Mouse (Mus musculus) hindbrain, embryonic 13.5 days (tissue): ENCODE measurements around the gene Rbms3. TPM values are rescaled to one million over a fixed set of nuclear protein-coding genes. Genes with fewer than 3 reads are reported as not detected.

Source experiments
- ATAC-seq: fragments of 200-750 bp; cut with Nextera tagmentation; 2 replicates; pipeline ENCODE4 v1.8.0; 2017; ENCODE audit warnings: moderate TSS enrichment; ENCODE audit not compliant: low FRiP score
- H3K27ac ChIP-seq: fragments of 300-500 bp; sonication (generic); 2 replicates; pipeline ENCODE4 v1.5.1; 2015; ENCODE audit warnings: inconsistent platforms, mild to moderate bottlenecking, moderate library complexity
- H3K27me3 ChIP-seq: fragments of 300-500 bp; sonication (generic); 2 replicates; pipeline ENCODE4 v1.6.1; 2015; ENCODE audit warnings: mild to moderate bottlenecking, inconsistent platforms
- H3K36me3 ChIP-seq: fragments of 300-500 bp; sonication (generic); 2 replicates; pipeline ENCODE4 v1.6.1; 2015; ENCODE audit warnings: mild to moderate bottlenecking, inconsistent platforms
- H3K4me1 ChIP-seq: fragments of 300-500 bp; sonication (generic); replicated peaks from 2 replicates; pipeline ENCODE4 v1.6.1; 2015; ENCODE audit warnings: inconsistent platforms
- H3K4me2 ChIP-seq: fragments of 300-500 bp; sonication (generic); 2 replicates; pipeline ENCODE4 v1.6.1; 2015; ENCODE audit warnings: inconsistent platforms, mild to moderate bottlenecking, moderate library complexity
- H3K4me3 ChIP-seq: fragments of 300-500 bp; sonication (generic); 2 replicates; pipeline ENCODE4 v1.5.1; 2015; ENCODE audit warnings: mild to moderate bottlenecking, inconsistent platforms
- H3K9ac ChIP-seq: fragments of 300-500 bp; sonication (generic); 2 replicates; pipeline ENCODE4 v1.6.1; 2015; ENCODE audit warnings: mild to moderate bottlenecking, inconsistent platforms
- H3K9me3 ChIP-seq: fragments of 300-500 bp; sonication (generic); 2 replicates; pipeline ENCODE4 v1.6.1; 2016; ENCODE audit warnings: inconsistent platforms
- WGBS: fragments of 180-500 bp; shearing (Covaris S2); methylation state at CpG from one replicate; pipeline ENCODE4 v1.1.7; 2015; 5-methylcytosine and 5-hydroxymethylcytosine counted together
- polyA plus RNA-seq: library from polyadenylated mRNA; unstranded; fragments of >200 nt; fragmentation: Nextera tagmentation; extraction: Ambion mirVana; gene quantifications from 2 replicates; pipeline ENCODE4 v1.2.1, GENCODE M21; 2015

Gene Rbms3
- polyA plus RNA-seq, 1 experiment from 2014 or later, result 73.7 TPM

GRCm38 (mm10) chr9:117442611-117443010 lies 187.1 kb downstream of the Rbms3 start:
- Histone ChIP-seq H3K36me3 (no peaks in the 10 kb centered on the region), H3K9ac (no peak overlapping the region), H3K4me2 (no peak overlapping the region), H3K9me3 (no peaks in the 10 kb centered on the region), H3K27me3 (no peaks in the 10 kb centered on the region), H3K4me3 (no peak overlapping the region), H3K4me1 (no peaks in the 10 kb centered on the region; the same call in 1 of the 2 replicates), H3K27ac (no peak overlapping the region)
- ATAC-seq, result no peak
- WGBS, result 62% methylated on average over 7 of the region's 7 CpGs

- H3K4me1 ChIP-seq, result no peaks in the 10 kb centered on the region
- no peaks in the 10 kb centered on the region for H3K36me3 ChIP-seq
- 75% methylated on average over 2 of the region's 2 CpGs for WGBS
- H3K27me3 ChIP-seq, result no peaks in the 10 kb centered on the region
- no peak overlapping the region for H3K4me3 ChIP-seq
- no peak overlapping the region for H3K4me2 ChIP-seq
- H3K9ac ChIP-seq, result no peak overlapping the region
- H3K27ac ChIP-seq, result no peak overlapping the region
- ATAC-seq, result no peak
- H3K9me3 ChIP-seq, result no peaks in the 10 kb centered on the region
Measured at GRCm38 (mm10) chr9:117435856-117436255, 193.9 kb downstream of the Rbms3 start.

- Histone ChIP-seq H3K4me2 (no peak overlapping the region), H3K36me3 (no peaks in the 10 kb centered on the region), H3K9me3 (no peaks in the 10 kb centered on the region), H3K27ac (no peak overlapping the region), H3K27me3 (no peaks in the 10 kb centered on the region), H3K4me3 (no peak overlapping the region), H3K4me1 (no peaks in the 10 kb centered on the region), H3K9ac (no peak overlapping the region)
- no peak for ATAC-seq
- WGBS, result 92% methylated on average over 2 of the region's 2 CpGs
Measured at GRCm38 (mm10) chr9:117430670-117431069, 199.0 kb downstream of the Rbms3 start.

GRCm38 (mm10) chr9:117429217-117430105 lies 200.3 kb downstream of the Rbms3 start:
- H3K27me3 ChIP-seq, result no peaks in the 10 kb centered on the region
- ATAC-seq, result no peak
- 91% methylated on average over 7 of the region's 7 CpGs for WGBS

GRCm38 (mm10) chr9:117423259-117423658 lies 206.5 kb downstream of the Rbms3 start:
- no peak for ATAC-seq
- Histone ChIP-seq H3K4me3 (no peak overlapping the region), H3K4me1 (no peaks in the 10 kb centered on the region; the same call in 1 of the 2 replicates), H3K27ac (no peak overlapping the region), H3K9me3 (no peaks in the 10 kb centered on the region), H3K27me3 (no peaks in the 10 kb centered on the region), H3K36me3 (no peaks in the 10 kb centered on the region), H3K4me2 (no peak overlapping the region), H3K9ac (no peak overlapping the region)
- WGBS, result 83% methylated on average over 5 of the region's 5 CpGs

More at GRCm38 (mm10) chr9:117429217-117430105, 200.3 kb downstream of the Rbms3 start:
- H3K9ac ChIP-seq, result no peak overlapping the region
- no peak overlapping the region for H3K4me3 ChIP-seq
- no peak overlapping the region for H3K4me2 ChIP-seq
- no peaks in the 10 kb centered on the region for H3K36me3 ChIP-seq
- H3K27ac ChIP-seq, result no peak overlapping the region
- no peaks in the 10 kb centered on the region for H3K9me3 ChIP-seq
- H3K4me1 ChIP-seq, result no peaks in the 10 kb centered on the region

GRCm38 (mm10) chr9:117419874-117420485 lies 209.7 kb downstream of the Rbms3 start:
- no peaks in the 10 kb centered on the region for H3K27me3 ChIP-seq
- H3K9ac ChIP-seq, result no peak overlapping the region
- H3K27ac ChIP-seq, result no peak overlapping the region
- H3K9me3 ChIP-seq, result no peaks in the 10 kb centered on the region
- WGBS, result 75% methylated on average over 7 of the region's 8 CpGs
- H3K4me3 ChIP-seq, result no peak overlapping the region
- no peaks in the 10 kb centered on the region for H3K36me3 ChIP-seq
- ATAC-seq, result no peak
- H3K4me2 ChIP-seq, result no peak overlapping the region
- no peaks in the 10 kb centered on the region; the same call in 1 of the 2 replicates for H3K4me1 ChIP-seq

GRCm38 (mm10) chr9:117413181-117413580 lies 216.5 kb downstream of the Rbms3 start:
- H3K9ac ChIP-seq, result no peak overlapping the region
- WGBS, result 37% methylated on average over 3 of the region's 3 CpGs
- no peaks in the 10 kb centered on the region for H3K9me3 ChIP-seq
- no peak for ATAC-seq
- H3K4me3 ChIP-seq, result no peak overlapping the region
- no peaks in the 10 kb centered on the region for H3K36me3 ChIP-seq
- H3K27me3 ChIP-seq, result no peaks in the 10 kb centered on the region
- H3K4me2 ChIP-seq, result no peak overlapping the region
- H3K27ac ChIP-seq, result no peak overlapping the region
- H3K4me1 ChIP-seq, result no peaks in the 10 kb centered on the region

GRCm38 (mm10) chr9:117412584-117412983 lies 217.1 kb downstream of the Rbms3 start:
- no peak for ATAC-seq
- H3K27ac ChIP-seq, result no peak overlapping the region
- H3K4me2 ChIP-seq, result no peak overlapping the region
- no peaks in the 10 kb centered on the region for H3K4me1 ChIP-seq
- no peak overlapping the region for H3K4me3 ChIP-seq
- H3K36me3 ChIP-seq, result no peaks in the 10 kb centered on the region
- H3K9me3 ChIP-seq, result no peaks in the 10 kb centered on the region
- no peak overlapping the region for H3K9ac ChIP-seq
- WGBS, result 3% methylated on average over 2 of the region's 2 CpGs
- H3K27me3 ChIP-seq, result no peaks in the 10 kb centered on the region

GRCm38 (mm10) chr9:117404621-117405020 lies 225.1 kb downstream of the Rbms3 start:
- no peak overlapping the region for H3K9ac ChIP-seq
- no peak overlapping the region for H3K4me2 ChIP-seq
- no peak for ATAC-seq
- H3K9me3 ChIP-seq, result no peaks in the 10 kb centered on the region
- no peaks in the 10 kb centered on the region for H3K36me3 ChIP-seq
- H3K27me3 ChIP-seq, result no peaks in the 10 kb centered on the region
- WGBS, result 80% methylated on average over 4 of the region's 4 CpGs
- H3K4me1 ChIP-seq, result no peaks in the 10 kb centered on the region
- H3K4me3 ChIP-seq, result no peak overlapping the region
- H3K27ac ChIP-seq, result no peak overlapping the region

GRCm38 (mm10) chr9:117400262-117400671 lies 229.4 kb downstream of the Rbms3 start:
- H3K36me3 ChIP-seq, result no peaks in the 10 kb centered on the region
- no peak for ATAC-seq

GRCm38 (mm10) chr9:117397071-117397470 lies 232.6 kb downstream of the Rbms3 start:
- H3K9me3 ChIP-seq, result no peaks in the 10 kb centered on the region
- no peak overlapping the region for H3K9ac ChIP-seq
- ATAC-seq, result no peak

More at GRCm38 (mm10) chr9:117400262-117400671, 229.4 kb downstream of the Rbms3 start:
- Histone ChIP-seq H3K4me2 (no peak overlapping the region), H3K4me3 (no peak overlapping the region), H3K9ac (no peak overlapping the region), H3K27me3 (no peaks in the 10 kb centered on the region), H3K4me1 (no peaks in the 10 kb centered on the region), H3K9me3 (no peaks in the 10 kb centered on the region), H3K27ac (no peak overlapping the region)
- 46% methylated on average over 7 of the region's 7 CpGs for WGBS

GRCm38 (mm10) chr9:117396586-117396985 lies 233.1 kb downstream of the Rbms3 start:
- ATAC-seq, result no peak
- Histone ChIP-seq H3K4me1 (0 out of 2 replicates have a peak, but pooled peaks cover 7% of the 10 kb centered on the region), H3K27me3 (no peaks in the 10 kb centered on the region), H3K27ac (no peak overlapping the region), H3K4me2 (no peak overlapping the region), H3K9ac (no peak overlapping the region), H3K36me3 (no peaks in the 10 kb centered on the region), H3K4me3 (no peak overlapping the region), H3K9me3 (no peaks in the 10 kb centered on the region)
- WGBS, result 73% methylated on average over 8 of the region's 8 CpGs

More at GRCm38 (mm10) chr9:117397071-117397470, 232.6 kb downstream of the Rbms3 start:
- Histone ChIP-seq H3K36me3 (no peaks in the 10 kb centered on the region), H3K27ac (no peak overlapping the region), H3K27me3 (no peaks in the 10 kb centered on the region), H3K4me3 (no peak overlapping the region), H3K4me2 (no peak overlapping the region), H3K4me1 (0 out of 2 replicates have a peak, but pooled peaks cover 7% of the 10 kb centered on the region)
